Mouse (Mus musculus) bone marrow macrophage, adult 2 months (primary cell): Measurements from ENCODE around the gene Ndufaf3. TPM values are rescaled to one million over a fixed set of nuclear protein-coding genes. Genes with fewer than 3 reads are reported as not detected.

ENCODE experiments used
- H3K27ac ChIP-seq: 2 replicates; pipeline ENCODE4 v1.5.1; 2012; ENCODE audit warnings: low read depth, low read length; ENCODE audit not compliant: insufficient read depth
- H3K4me1 ChIP-seq: 2 replicates; pipeline ENCODE4 v1.6.1; 2012; ENCODE audit warnings: low read length; ENCODE audit not compliant: control insufficient read depth, insufficient read depth
- H3K4me3 ChIP-seq: 2 replicates; pipeline ENCODE4 v1.5.1; 2012; ENCODE audit warnings: mild to moderate bottlenecking, low read length, moderate library complexity; ENCODE audit not compliant: insufficient read depth
- CTCF ChIP-seq: IDR thresholded peaks from 2 replicates; pipeline ENCODE4 v1.5.1; 2012; ENCODE audit warnings: low read depth, mild to moderate bottlenecking, low read length, moderate library complexity
- POLR2A ChIP-seq: IDR thresholded peaks from 2 replicates; pipeline ENCODE4 v1.6.1; 2012; ENCODE audit warnings: mild to moderate bottlenecking, low read depth, low read length, borderline replicate concordance
- polyA plus RNA-seq: library from polyadenylated mRNA; stranded (reverse); fragments of >200 nt; gene quantifications from 2 replicates; pipeline ENCODE4 v1.2.4, GENCODE M21; 2012; ENCODE audit not compliant: missing spikeins, insufficient read depth, insufficient read length

The Ndufaf3 gene
- polyA plus RNA-seq, 1 experiment, result 29.7 TPM

DNA sequence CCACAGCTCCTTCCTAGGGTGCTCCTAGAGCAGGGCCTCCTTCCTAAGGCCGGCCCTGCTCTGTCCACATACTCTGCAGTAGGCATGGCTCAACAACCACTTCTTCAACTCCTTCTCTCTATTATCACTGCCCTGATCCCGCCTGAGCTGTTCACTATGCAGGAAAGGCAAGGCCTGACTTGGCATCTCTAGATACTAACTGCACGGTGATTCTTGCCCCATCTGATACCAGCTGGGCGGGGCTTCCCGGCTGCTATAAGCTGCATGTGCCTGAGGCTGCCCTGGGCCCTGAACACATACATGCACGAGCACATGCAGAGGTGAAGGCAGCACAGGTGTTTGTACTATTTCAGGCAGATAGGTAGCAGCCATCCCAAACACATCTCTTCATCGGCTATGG lies 3.1 kb downstream of the Ndufaf3 start:
- TF ChIP-seq CTCF, result no peak
- TF ChIP-seq POLR2A, result no peak
- no peak overlapping the region for H3K27ac ChIP-seq
- peaks cover 22% of the 10 kb centered on the region for H3K4me1 ChIP-seq
- no peak overlapping the region for H3K4me3 ChIP-seq

DNA sequence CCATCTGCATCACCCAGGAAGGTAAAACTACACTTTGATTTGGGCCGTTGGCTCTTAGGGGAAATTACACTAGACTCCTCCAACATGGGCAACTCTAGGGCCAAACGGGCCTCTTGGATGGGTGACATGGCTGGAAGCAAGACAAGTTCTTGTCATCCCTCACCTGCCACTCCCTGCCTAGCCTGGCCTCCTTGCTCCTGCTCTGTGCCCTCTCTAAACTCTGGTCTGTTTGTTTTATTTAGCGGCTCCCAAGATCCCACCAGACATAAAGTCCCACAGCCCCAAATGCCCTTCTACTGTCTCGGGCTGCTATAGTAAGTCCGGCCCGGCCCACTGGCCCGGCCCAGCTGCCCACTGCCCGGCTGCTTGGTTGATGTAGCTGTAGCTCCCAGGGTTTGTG lies 3.6 kb downstream of the Ndufaf3 start:
- TF ChIP-seq CTCF (no peak), POLR2A (no peak)
- no peak overlapping the region for H3K4me3 ChIP-seq
- peaks cover 19% of the 10 kb centered on the region for H3K4me1 ChIP-seq
- H3K27ac ChIP-seq, result no peak overlapping the region

DNA sequence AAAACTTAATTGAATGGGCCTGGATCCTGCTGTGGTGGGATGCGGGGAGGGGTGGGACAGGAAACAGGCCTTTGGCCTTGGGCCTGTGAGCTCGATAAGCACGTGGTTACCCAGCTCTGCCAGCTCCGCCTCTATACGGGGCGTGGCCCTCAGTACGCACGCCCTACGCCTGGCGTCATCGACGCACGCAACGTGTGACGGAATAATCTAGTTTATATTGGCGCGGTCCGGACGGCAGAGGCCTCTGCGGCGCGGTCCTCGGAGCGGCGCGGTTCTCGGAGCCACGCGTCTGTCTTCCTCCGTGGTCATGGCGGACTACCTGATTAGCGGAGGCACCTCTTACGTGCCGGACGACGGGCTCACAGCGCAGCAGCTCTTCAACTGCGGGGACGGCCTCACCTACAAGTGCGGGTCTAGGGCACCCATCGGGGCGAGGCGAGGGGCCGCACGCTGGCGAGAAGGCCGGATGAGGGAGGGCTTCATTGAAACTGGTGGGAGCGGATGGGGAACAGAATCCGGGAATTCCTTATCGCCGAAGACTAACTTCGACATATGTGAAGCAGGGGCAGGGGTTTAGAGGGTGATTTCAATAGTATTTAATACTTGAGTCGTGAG lies 6.9 kb downstream of the Ndufaf3 start, which contains the start of gene Impdh2:
Gene Impdh2, plus strand, starts transcription at position 60 of the 615 bp plus-strand sequence.
- TF ChIP-seq CTCF, result no peak
- 0 out of 2 replicates have a peak, but pooled peaks have one; percentile 69 for TF ChIP-seq POLR2A

DNA sequence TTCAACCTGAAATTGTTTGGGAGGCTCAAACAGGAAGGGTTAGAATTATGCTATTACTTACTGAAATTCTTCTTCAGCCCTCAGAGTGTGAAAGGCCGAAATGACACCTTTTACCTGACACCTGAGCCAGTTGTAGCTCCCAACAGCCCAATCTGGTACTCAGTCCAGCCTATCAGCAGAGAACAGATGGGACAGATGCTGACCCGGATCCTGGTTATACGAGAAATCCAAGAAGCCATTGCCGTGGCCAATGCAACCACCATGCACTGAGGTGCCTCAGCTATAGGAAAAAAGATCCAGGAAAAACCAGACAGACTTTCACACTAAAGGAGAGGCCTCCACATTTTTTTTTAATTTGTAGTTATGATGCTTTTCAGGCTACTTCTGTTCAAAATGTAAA lies 8.1 kb downstream of the Ndufaf3 start:
- Histone ChIP-seq H3K4me1 (peaks cover 24% of the 10 kb centered on the region), H3K27ac (no peak overlapping the region), H3K4me3 (no peak overlapping the region)
- TF ChIP-seq CTCF, result no peak
- no peak for TF ChIP-seq POLR2A

More for the DNA sequence above, 6.9 kb downstream of the Ndufaf3 start, which contains the start of gene Impdh2:
- Histone ChIP-seq H3K27ac (peak within 1 kb of the TSS; percentile 39; the same call in 1 of the 2 replicates), H3K4me1 (peaks cover 24% of the 10 kb centered on the region), H3K4me3 (peak within 1 kb of the TSS; percentile 74)

DNA sequence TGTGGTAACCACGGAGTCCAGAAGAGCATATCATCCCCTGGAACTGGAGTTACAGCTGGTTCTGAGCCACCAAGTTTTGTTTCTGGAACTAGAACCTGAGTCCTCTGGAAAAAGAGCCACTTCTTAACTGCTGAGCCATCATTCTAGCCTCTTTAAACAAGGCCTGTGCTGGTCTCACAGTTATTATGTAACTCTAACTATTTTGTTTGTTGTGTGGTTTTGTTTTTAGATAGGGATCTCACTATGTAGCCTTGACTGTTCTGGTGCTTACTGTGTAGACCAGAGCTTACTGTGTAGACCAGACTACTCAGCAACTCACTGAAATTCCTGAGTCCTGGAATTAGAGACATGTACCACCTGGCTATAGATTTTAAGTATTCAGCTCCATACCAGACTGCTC lies 20.4 kb downstream of the Ndufaf3 start:
- no peaks in the 10 kb centered on the region for H3K4me1 ChIP-seq
- H3K4me3 ChIP-seq, result no peak overlapping the region
- TF ChIP-seq POLR2A, result no peak
- no peak for TF ChIP-seq CTCF
- H3K27ac ChIP-seq, result no peak overlapping the region

DNA sequence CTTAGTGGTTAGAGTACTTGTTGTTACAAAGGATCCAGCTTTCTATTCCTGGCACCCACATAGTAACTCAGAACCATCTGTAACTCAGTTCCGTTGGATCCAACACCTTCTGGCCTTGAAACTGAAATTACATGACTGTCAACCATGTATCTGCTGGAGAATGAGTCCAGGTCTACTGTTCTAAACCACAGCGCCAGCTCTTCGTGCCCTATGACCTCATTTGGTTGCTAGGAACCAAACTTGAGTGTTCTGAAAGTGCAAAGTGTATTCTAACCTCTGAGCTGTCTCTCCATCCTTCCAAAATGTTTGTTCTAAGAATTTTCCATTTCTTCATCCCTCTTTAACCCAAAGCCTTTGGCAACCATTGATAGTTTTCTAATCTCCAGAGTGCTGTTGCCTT lies 21.2 kb downstream of the Ndufaf3 start:
- Histone ChIP-seq H3K4me1 (no peaks in the 10 kb centered on the region), H3K27ac (no peak overlapping the region), H3K4me3 (no peak overlapping the region)
- TF ChIP-seq CTCF (no peak), POLR2A (no peak)

DNA sequence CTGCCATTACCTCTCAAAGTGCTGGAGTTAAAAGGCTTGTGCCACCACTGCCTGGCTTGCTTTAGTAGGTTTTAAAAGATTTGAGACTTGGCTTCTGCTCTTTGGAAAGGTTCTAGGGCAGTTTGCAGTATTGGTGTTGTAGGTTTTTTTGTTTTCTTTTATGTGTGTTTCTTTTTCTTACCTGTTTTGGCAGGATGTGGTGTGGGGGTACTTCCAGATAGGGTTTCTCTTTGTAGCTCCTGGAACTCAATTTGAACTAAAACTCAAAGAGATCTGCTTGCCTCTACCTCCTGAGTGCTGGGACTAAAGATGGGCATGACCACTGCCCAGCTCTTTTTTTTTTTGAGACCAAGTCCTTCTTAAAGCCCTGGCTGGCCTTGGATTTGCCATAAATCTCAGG lies 26.4 kb downstream of the Ndufaf3 start:
- TF ChIP-seq CTCF, result no peak
- TF ChIP-seq POLR2A, result no peak
- no peak overlapping the region for H3K27ac ChIP-seq
- no peak overlapping the region for H3K4me3 ChIP-seq
- H3K4me1 ChIP-seq, result no peaks in the 10 kb centered on the region

DNA sequence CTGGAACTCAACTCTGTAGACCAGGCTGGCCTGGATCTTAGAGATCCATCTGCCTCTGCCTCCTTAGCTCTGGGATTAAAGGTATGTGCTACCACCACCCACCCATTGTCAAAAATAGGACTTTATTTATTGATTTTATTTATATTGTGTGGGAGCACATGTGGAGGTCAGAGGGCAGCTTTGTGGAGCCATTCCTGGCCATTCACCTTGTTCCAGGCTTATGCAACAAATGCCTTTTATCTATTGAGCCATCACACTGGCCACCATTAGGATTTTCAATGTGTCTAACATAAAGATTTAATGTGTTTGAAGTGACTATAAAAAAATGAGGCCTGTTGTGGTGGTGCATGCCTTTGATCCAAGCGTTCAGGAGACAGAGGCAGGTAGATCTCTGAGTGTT lies 35.7 kb downstream of the Ndufaf3 start:
- Histone ChIP-seq H3K27ac (no peak overlapping the region), H3K4me3 (no peak overlapping the region), H3K4me1 (no peaks in the 10 kb centered on the region)
- TF ChIP-seq CTCF (no peak), POLR2A (no peak)

DNA sequence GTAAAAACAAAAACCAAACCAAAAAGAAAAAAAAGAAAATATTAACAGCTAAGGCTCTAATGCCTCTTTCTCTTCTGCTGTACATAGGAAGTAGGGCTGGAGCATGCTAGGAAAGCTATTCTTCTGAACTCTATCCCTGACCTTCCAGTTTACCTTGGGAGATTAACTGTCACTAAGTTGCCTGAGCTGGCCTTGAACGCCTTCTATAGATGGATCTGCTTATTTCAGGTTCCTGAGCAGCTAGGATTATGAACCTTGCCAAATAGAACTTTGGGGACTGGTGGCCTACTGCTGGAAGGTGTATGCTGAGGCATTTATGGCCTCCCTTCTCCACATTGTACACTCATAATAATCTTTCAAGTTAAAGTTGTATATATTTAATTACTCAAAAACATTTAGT lies 36.3 kb downstream of the Ndufaf3 start:
- Histone ChIP-seq H3K4me3 (no peak overlapping the region), H3K4me1 (no peaks in the 10 kb centered on the region), H3K27ac (no peak overlapping the region)
- no peak for TF ChIP-seq CTCF
- TF ChIP-seq POLR2A, result no peak

DNA sequence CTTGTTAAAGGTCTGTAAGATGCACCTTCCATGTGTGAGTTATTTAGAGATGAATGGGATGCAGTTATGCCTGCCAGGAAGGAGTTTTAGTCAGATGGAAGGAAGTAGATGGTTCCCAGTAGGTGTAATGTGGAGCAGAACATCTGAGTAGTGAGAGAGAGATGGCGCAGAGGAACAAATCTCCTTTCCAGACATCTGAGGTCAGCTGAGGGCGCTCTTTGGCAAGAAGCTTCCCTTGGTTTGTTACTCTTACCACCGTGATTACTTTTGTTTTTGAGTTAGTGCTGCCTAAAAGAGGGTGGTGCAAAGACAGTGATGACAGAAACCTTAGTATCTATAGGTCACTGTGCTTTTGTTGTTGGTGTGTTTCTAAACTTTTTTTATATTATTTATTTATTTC lies 41.8 kb downstream of the Ndufaf3 start:
- Histone ChIP-seq H3K4me3 (no peak overlapping the region), H3K4me1 (peaks cover 7% of the 10 kb centered on the region), H3K27ac (no peak overlapping the region)
- no peak for TF ChIP-seq POLR2A
- TF ChIP-seq CTCF, result no peak
